In the genomic region with DNA sequence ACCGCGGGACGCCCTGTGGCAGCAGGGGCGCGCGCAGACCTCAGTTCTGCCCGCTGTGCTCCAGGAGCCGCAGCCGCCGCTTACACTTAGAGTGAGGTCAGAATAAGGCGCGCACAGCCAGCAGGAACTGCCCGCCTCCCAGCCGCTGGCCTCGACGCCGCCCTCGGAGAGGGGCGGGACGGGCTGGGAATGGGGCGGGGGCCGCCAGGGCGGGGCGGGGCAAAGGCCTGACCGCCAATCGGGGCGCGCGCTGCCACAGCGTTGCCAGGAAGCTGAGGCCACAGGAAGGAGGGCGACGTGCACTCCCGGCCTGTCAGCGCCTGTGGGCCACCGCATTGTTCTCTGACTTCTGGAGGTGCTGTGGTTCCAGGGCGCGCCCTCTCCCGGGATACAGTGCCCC, we compare ENCODE assay signal across 7 mouse cellular contexts.
DNase-seq lines count a peak whose midpoint lies in the region; ATAC-seq and TF ChIP-seq lines count a peak whose summit lies in the region.

No protein-coding gene starts in this region.

- H3K4me2 ChIP-seq in embryonic facial prominence, embryonic 13.5 days, result peak overlapping the region; percentile 43
- H3K4me2 ChIP-seq in heart, embryonic 12.5 days, result peak overlapping the region; percentile 54
- H3K4me2 ChIP-seq in liver, postnatal 0 days (ENCODE audit: low read depth, low read length), result peak overlapping the region; percentile 56
- no peak overlapping the region for H3K4me2 ChIP-seq in neural tube, embryonic 14.5 days (ENCODE audit: low read depth, low read length)

- TF ChIP-seq CTCF in liver, postnatal 0 days (IDR thresholded peaks at IDR 0.05; ENCODE audit: low read depth), result no peak

- H3K27ac ChIP-seq in embryonic facial prominence, embryonic 13.5 days, result no peak overlapping the region
- H3K27ac ChIP-seq in heart, embryonic 12.5 days (ENCODE audit: poor library complexity, severe bottlenecking), result no peak overlapping the region
- H3K27ac ChIP-seq in liver, postnatal 0 days (ENCODE audit: low read depth), result no peak overlapping the region
- no peak overlapping the region for H3K27ac ChIP-seq in neural tube, embryonic 14.5 days (ENCODE audit: low read depth, low read length)

- H3K36me3 ChIP-seq in embryonic facial prominence, embryonic 13.5 days, result no peaks in the 10 kb centered on the region
- no peaks in the 10 kb centered on the region for H3K36me3 ChIP-seq in heart, embryonic 12.5 days
- H3K36me3 ChIP-seq in liver, postnatal 0 days (replicated peaks; ENCODE audit: insufficient read depth, low read length), result no peaks in the 10 kb centered on the region
- H3K36me3 ChIP-seq in neural tube, embryonic 14.5 days (ENCODE audit: control insufficient read depth, insufficient read depth, low read length), result no peaks in the 10 kb centered on the region

- no peak for TF ChIP-seq EP300 in liver, postnatal 0 days (IDR thresholded peaks at IDR 0.05; ENCODE audit: low read depth)

- peaks cover 40% of the 10 kb centered on the region for H3K9me3 ChIP-seq in embryonic facial prominence, embryonic 13.5 days
- peaks cover 41% of the 10 kb centered on the region for H3K9me3 ChIP-seq in heart, embryonic 12.5 days (replicated peaks)
- H3K9me3 ChIP-seq in liver, postnatal 0 days (ENCODE audit: low read length), result peaks cover 2% of the 10 kb centered on the region; the same call in 1 of the 2 replicates
- peaks cover 8% of the 10 kb centered on the region; the same call in 1 of the 2 replicates for H3K9me3 ChIP-seq in neural tube, embryonic 14.5 days (ENCODE audit: control insufficient read depth, low read length)

- no peaks in the 10 kb centered on the region for H3K4me1 ChIP-seq in embryonic facial prominence, embryonic 13.5 days
- H3K4me1 ChIP-seq in heart, embryonic 12.5 days (replicated peaks), result no peaks in the 10 kb centered on the region
- no peaks in the 10 kb centered on the region for H3K4me1 ChIP-seq in liver, postnatal 0 days (ENCODE audit: insufficient read depth)
- no peaks in the 10 kb centered on the region for H3K4me1 ChIP-seq in neural tube, embryonic 14.5 days (ENCODE audit: control insufficient read depth, insufficient read depth, low read length)

- WGBS in embryonic facial prominence, embryonic 13.5 days, result 12% methylated on average over 36 of the region's 38 CpGs
- 5% methylated on average over 31 of the region's 38 CpGs for WGBS in heart, embryonic 12.5 days
- WGBS in liver, postnatal 0 days (ENCODE audit: insufficient replicate concordance), result 23% methylated on average over 13 of the region's 38 CpGs
- WGBS in neural tube, embryonic 14.5 days, result 15% methylated on average over 32 of the region's 38 CpGs

- H3K9ac ChIP-seq in embryonic facial prominence, embryonic 13.5 days, result no peak overlapping the region
- peak overlapping the region; percentile 34; the same call in 1 of the 2 replicates for H3K9ac ChIP-seq in heart, embryonic 12.5 days
- H3K9ac ChIP-seq in liver, postnatal 0 days (replicated peaks), result peak overlapping the region; percentile 21; the same call in 1 of the 2 replicates
- H3K9ac ChIP-seq in neural tube, embryonic 14.5 days (replicated peaks; ENCODE audit: low read depth, low read length), result no peak overlapping the region

- peak overlapping the region; percentile 39 for H3K4me3 ChIP-seq in embryonic facial prominence, embryonic 13.5 days
- H3K4me3 ChIP-seq in heart, embryonic 12.5 days, result peak overlapping the region; percentile 49
- H3K4me3 ChIP-seq in liver, postnatal 0 days (ENCODE audit: low read depth, low read length), result peak overlapping the region; percentile 46
- H3K4me3 ChIP-seq in neural tube, embryonic 14.5 days (ENCODE audit: low read depth, low read length), result peak overlapping the region; percentile 15; the same call in 1 of the 2 replicates

- 0 out of 2 replicates have a peak, but pooled peaks have one; percentile 32 for ATAC-seq in embryonic facial prominence, embryonic 13.5 days (ENCODE audit: insufficient number of reproducible peaks, insufficient read depth, low FRiP score, low TSS enrichment, low read depth)
- ATAC-seq in heart, embryonic 12.5 days (ENCODE audit: insufficient number of reproducible peaks, low FRiP score), result peak; percentile 92
- peak; percentile 98 for ATAC-seq in liver, postnatal 0 days
- ATAC-seq in neural tube, embryonic 14.5 days (ENCODE audit: low read depth), result peak; percentile 69

- peak; percentile 86 for DNase-seq in adrenal gland, adult 2 months
- DNase-seq in kidney, adult 8-10 months, result peak; percentile 30 to 61
- peak; percentile 76 for DNase-seq in liver, postnatal 0 days
- DNase-seq in urinary bladder, postnatal 25 days (ENCODE audit: low spot score), result peak; percentile 52

- peaks cover 5% of the 10 kb centered on the region; the same call in 1 of the 2 replicates for H3K27me3 ChIP-seq in embryonic facial prominence, embryonic 13.5 days
- H3K27me3 ChIP-seq in heart, embryonic 12.5 days (replicated peaks), result peaks cover 10% of the 10 kb centered on the region
- H3K27me3 ChIP-seq in liver, postnatal 0 days (ENCODE audit: insufficient read depth, low read length), result no peaks in the 10 kb centered on the region
- no peaks in the 10 kb centered on the region for H3K27me3 ChIP-seq in neural tube, embryonic 14.5 days (ENCODE audit: control insufficient read depth, insufficient read depth, low read length)

Comparison
In these comparisons a context has a peak if more than half of its experiments do, and no peak if none do; other contexts are left out.
1. ATAC-seq: peak in every context shown above with its lines; median percentile 98 in liver, postnatal 0 days; 92 in heart, embryonic 12.5 days; 69 in neural tube, embryonic 14.5 days; 32 in embryonic facial prominence, embryonic 13.5 days.
2. H3K9ac ChIP-seq: peak in heart, embryonic 12.5 days (single experiment) and liver, postnatal 0 days (single experiment); none in embryonic facial prominence, embryonic 13.5 days (single experiment) and neural tube, embryonic 14.5 days (single experiment).
3. Peak in every context shown above with its lines, with median percentiles within 50 percentile points of each other: DNase-seq and H3K4me3 ChIP-seq.